Mouse (Mus musculus): Measurements from ENCODE around the gene Atp6v0d1.

DNA sequence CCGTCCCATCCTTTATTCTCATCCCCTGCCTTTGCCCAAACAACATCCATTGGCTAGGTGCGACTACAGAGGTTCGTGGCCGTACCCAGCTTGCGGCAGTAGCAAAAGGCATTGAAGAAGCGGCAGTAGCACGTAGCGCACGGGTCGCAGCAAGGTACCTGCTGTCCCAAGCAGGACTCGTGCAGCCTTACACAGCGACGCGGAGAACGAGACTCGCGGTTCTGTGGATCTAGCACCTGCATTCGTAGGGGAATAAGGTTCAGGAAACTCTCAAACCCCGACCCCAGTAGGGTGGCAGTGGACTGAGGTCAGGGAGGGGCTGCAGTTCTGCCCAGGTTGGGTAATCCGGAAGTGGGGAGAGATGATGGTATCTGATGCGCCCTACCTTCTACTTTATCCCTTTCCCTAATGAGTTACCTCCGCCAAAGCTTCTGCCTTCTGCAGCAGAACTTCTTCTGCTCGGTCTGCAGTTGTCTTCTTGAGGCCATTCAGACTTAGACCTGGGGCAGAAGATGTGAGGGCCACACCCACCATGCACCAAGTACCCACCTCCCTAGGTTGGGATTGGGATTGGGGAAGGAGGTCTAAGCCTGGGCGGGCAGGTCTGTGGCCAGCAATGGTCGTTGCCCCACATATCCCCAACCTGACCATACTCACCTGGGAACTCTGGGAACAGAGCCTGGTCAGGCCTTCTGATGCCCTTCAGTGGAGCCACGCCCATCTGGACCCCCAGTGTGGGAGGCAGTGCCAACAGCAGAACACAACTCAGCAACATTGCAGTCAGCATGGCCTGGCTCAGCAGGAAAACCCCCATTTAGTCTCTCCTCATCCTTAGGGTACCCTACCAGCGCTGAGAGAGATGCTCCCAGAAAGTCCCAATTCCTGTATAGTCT lies 1.1 kb upstream of the Atp6v0d1 start:
- TF ChIP-seq CTCF (conservative IDR thresholded peaks at IDR 0.05; ENCODE audit: low read length) (no peak), POU5F1 (IDR thresholded peaks at IDR 0.05; ENCODE audit: borderline replicate concordance, low read length) (no peak), NANOG (IDR thresholded peaks at IDR 0.05; ENCODE audit: borderline replicate concordance, low read length) (no peak)
